Mouse (Mus musculus) myocyte (in vitro differentiated cells): ENCODE measurements around the gene Terf2ip.

Source experiments
- MYOG ChIP-seq, 3 experiments: IDR thresholded peaks; one replicate each; pipeline ENCODE4 v1.6.1; 2011; ENCODE audit warnings: control low read depth in 2 of 3, low read depth in 2 of 3, mild to moderate bottlenecking in 2 of 3; ENCODE audit not compliant: insufficient read length in 2 of 3, control insufficient read depth in 1 of 3, insufficient read depth in 1 of 3
- POLR2A ChIP-seq: IDR thresholded peaks from one replicate; pipeline ENCODE4 v1.6.1; 2011; ENCODE audit warnings: low read depth, mild to moderate bottlenecking, control low read depth, moderate library complexity; ENCODE audit not compliant: insufficient read length
- TCF12 ChIP-seq: IDR thresholded peaks from one replicate; pipeline ENCODE4 v1.6.1; 2011; ENCODE audit warnings: mild to moderate bottlenecking, control low read depth; ENCODE audit not compliant: poor library complexity, insufficient read depth, severe bottlenecking

- no peak for TF ChIP-seq TCF12
- TF ChIP-seq MYOG (IDR thresholded peaks at IDR 0.05; ENCODE audit: control insufficient read depth in 1 of 3, insufficient read depth in 1 of 3, insufficient read length in 2 of 3, low read depth in 2 of 3), result no peak
- no peak for TF ChIP-seq POLR2A
Observed at GRCm38 (mm10) chr8:112011816-112012242, 631 bp downstream of the Terf2ip start.
